Mouse (Mus musculus) T-helper 1 cell (primary cell): ENCODE data around the gene Spats2.

ENCODE experiments used
- in situ Hi-C: fragments of 300-600 bp; cut with MboI, MseI; formaldehyde crosslinking; loops from one replicate; pipeline ENCODE4 v1.15.1; 2025; ENCODE audit warnings: high pct_unique_total_duplicates

The Spats2 gene

GRCm38 (mm10) chr15:99097840-99098492 is 27.8 kb upstream of the Spats2 start:
- in situ Hi-C loops = no loop called here

- in situ Hi-C loops = no loop called here
These were observed 27.2 kb upstream of the Spats2 start for GRCm38 (mm10) chr15:99098493-99098861.

GRCm38 (mm10) chr15:99099139-99099556 is 26.6 kb upstream of the Spats2 start:
- in situ Hi-C loops = no loop called here

GRCm38 (mm10) chr15:99099984-99100383 is 25.7 kb upstream of the Spats2 start:
- in situ Hi-C loops = loop anchor here (5.0 kb wide), 1 partner anchor 43 kb away; the partner anchor contains the start of gene Prph

- in situ Hi-C loops = no loop called here
These were observed 20.5 kb upstream of the Spats2 start for GRCm38 (mm10) chr15:99105238-99105637.

- in situ Hi-C loops = no loop called here
These were observed 17.9 kb upstream of the Spats2 start for GRCm38 (mm10) chr15:99107866-99108265.

GRCm38 (mm10) chr15:99111139-99111538 is 14.6 kb upstream of the Spats2 start:
- in situ Hi-C loops = no loop called here

GRCm38 (mm10) chr15:99111809-99112208 is 13.9 kb upstream of the Spats2 start:
- in situ Hi-C loops = no loop called here

- in situ Hi-C loops = no loop called here
These were observed 12.8 kb upstream of the Spats2 start for GRCm38 (mm10) chr15:99112843-99113395.

- in situ Hi-C loops = no loop called here
These were observed 12.2 kb upstream of the Spats2 start for GRCm38 (mm10) chr15:99113396-99113975.

GRCm38 (mm10) chr15:99114312-99115064 is 11.2 kb upstream of the Spats2 start:
- in situ Hi-C loops = no loop called here

GRCm38 (mm10) chr15:99115065-99115423 is 10.7 kb upstream of the Spats2 start:
- in situ Hi-C loops = no loop called here

- in situ Hi-C loops = no loop called here
These were observed 9.2 kb upstream of the Spats2 start for GRCm38 (mm10) chr15:99116539-99116938.

- in situ Hi-C loops = no loop called here
These were observed 4.9 kb upstream of the Spats2 start for GRCm38 (mm10) chr15:99120814-99121213.

- in situ Hi-C loops = no loop called here
These were observed 3.1 kb upstream of the Spats2 start for GRCm38 (mm10) chr15:99122642-99123041.

GRCm38 (mm10) chr15:99126081-99126815 is 532 bp downstream of the Spats2 start:
- in situ Hi-C loops = no loop called here

- in situ Hi-C loops = no loop called here
These were observed 1.2 kb downstream of the Spats2 start for GRCm38 (mm10) chr15:99126816-99127365.

GRCm38 (mm10) chr15:99127851-99128522 is 2.3 kb downstream of the Spats2 start:
- in situ Hi-C loops = no loop called here

GRCm38 (mm10) chr15:99129441-99129840 is 3.7 kb downstream of the Spats2 start:
- in situ Hi-C loops = no loop called here

GRCm38 (mm10) chr15:99129956-99130910 is 4.5 kb downstream of the Spats2 start:
- in situ Hi-C loops = no loop called here
